Mouse (Mus musculus) midbrain, postnatal 0 days (tissue): ENCODE data around the gene Rbm28. TPM values are rescaled to one million over a fixed set of nuclear protein-coding genes. Genes with fewer than 3 reads are reported as not detected.

ENCODE experiments used
- ATAC-seq: fragments of 200-750 bp; cut with Nextera tagmentation; 2 replicates; pipeline ENCODE4 v1.8.0; 2017; ENCODE audit warnings: moderate number of reproducible peaks, mild to moderate bottlenecking, moderate TSS enrichment, moderate library complexity; ENCODE audit not compliant: low FRiP score
- DNase-seq: peaks from one replicate; pipeline ENCODE4 v3.0.0-alpha.2; 2015; ENCODE audit warnings: low spot score
- H3K27ac ChIP-seq: fragments of 300-500 bp; sonication (generic); 2 replicates; pipeline ENCODE4 v1.5.1; 2014; ENCODE audit warnings: low read depth, mild to moderate bottlenecking, low read length, mixed read lengths
- H3K27me3 ChIP-seq: fragments of 300-500 bp; sonication (generic); 2 replicates; pipeline ENCODE4 v1.6.1; 2014; ENCODE audit warnings: low read length, control low read depth, mixed read lengths; ENCODE audit not compliant: insufficient read depth
- H3K36me3 ChIP-seq: fragments of 300-500 bp; sonication (generic); 2 replicates; pipeline ENCODE4 v1.6.1; 2014; ENCODE audit warnings: low read length, control low read depth, mixed read lengths; ENCODE audit not compliant: insufficient read depth
- H3K4me1 ChIP-seq: fragments of 300-500 bp; sonication (generic); 2 replicates; pipeline ENCODE4 v1.6.1; 2014; ENCODE audit warnings: mild to moderate bottlenecking, control low read depth, antibody characterized with exemption, low read length, mixed read lengths; ENCODE audit not compliant: insufficient read depth
- H3K4me2 ChIP-seq: fragments of 300-500 bp; sonication (generic); 2 replicates; pipeline ENCODE4 v1.6.1; 2014; ENCODE audit warnings: low read depth, mild to moderate bottlenecking, low read length, mixed read lengths; ENCODE audit not compliant: poor library complexity, severe bottlenecking
- H3K4me3 ChIP-seq: fragments of 300-500 bp; sonication (generic); 2 replicates; pipeline ENCODE4 v1.5.1; 2014; ENCODE audit warnings: low read depth, mild to moderate bottlenecking, low read length, moderate library complexity
- H3K9ac ChIP-seq: fragments of 300-500 bp; sonication (generic); replicated peaks from 2 replicates; pipeline ENCODE4 v1.6.1; 2014; ENCODE audit warnings: mild to moderate bottlenecking, low read length, moderate library complexity, mixed read lengths; ENCODE audit not compliant: poor library complexity, severe bottlenecking
- H3K9me3 ChIP-seq: fragments of 300-500 bp; sonication (generic); 2 replicates; pipeline ENCODE4 v1.6.1; 2016; ENCODE audit warnings: low read length, control low read depth
- CTCF ChIP-seq: IDR thresholded peaks from 2 replicates; pipeline ENCODE4 v1.5.1; 2016; ENCODE audit warnings: antibody characterized with exemption, mild to moderate bottlenecking
- WGBS: fragments of 180-500 bp; shearing (Covaris S2); extraction: QIAGEN DNeasy Blood & Tissue Kit; methylation state at CpG from one replicate; pipeline ENCODE4 v1.1.7; 2014; 5-methylcytosine and 5-hydroxymethylcytosine counted together
- polyA plus RNA-seq: library from polyadenylated mRNA; unstranded; fragments of >200 nt; fragmentation: Nextera tagmentation; extraction: Ambion mirVana; gene quantifications from 2 replicates; pipeline ENCODE4 v1.2.1, GENCODE M21; 2015
- total RNA-seq: library from RNA; depleted of rRNA; stranded (reverse); fragments of >200 nt; gene quantifications from 2 replicates; pipeline ENCODE4 v1.2.3, GENCODE M21; 2014

Rbm28 gene
- total and polyA plus RNA-seq, 2 experiments from 2014 or later = 17.8 to 20.9 TPM

DNA sequence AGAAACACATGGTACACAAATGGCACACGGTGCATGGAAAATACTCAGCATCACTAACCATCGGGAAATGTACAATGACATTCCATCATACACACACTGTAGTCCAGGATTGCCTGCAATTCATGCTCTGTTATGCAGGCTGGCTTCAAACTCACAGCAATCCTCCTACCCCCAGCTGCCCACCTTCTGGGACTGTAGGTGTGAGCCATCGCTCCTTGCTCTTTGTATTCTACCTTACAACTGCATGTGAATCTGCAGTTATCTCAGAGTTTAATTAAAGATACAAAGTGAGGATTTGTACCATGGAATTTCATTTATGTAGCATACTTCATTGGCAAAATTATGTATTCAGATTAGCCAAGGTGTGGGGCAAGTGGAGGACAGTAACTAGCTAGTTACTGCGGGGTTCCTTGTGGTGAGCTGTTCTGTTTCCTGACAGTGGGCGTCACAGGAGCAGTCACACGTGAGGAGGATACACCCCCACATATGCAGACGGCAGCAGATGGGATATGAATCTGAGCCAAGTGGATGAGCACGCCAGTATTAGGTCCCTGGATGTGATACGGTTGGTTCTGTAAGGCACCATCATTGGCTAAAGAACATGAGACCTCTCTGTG, 63.5 kb downstream of the Rbm28 start:
- Histone ChIP-seq H3K9me3 (no peaks in the 10 kb centered on the region), H3K9ac (no peak overlapping the region), H3K4me3 (no peak overlapping the region), H3K4me2 (no peak overlapping the region), H3K27ac (no peak overlapping the region), H3K27me3 (no peaks in the 10 kb centered on the region), H3K4me1 (no peaks in the 10 kb centered on the region; the same call in 1 of the 2 replicates), H3K36me3 (no peaks in the 10 kb centered on the region)
- DNase-seq = peak; percentile 69
- no peak for ATAC-seq
- TF ChIP-seq CTCF = no peak
- 84% methylated on average over 9 of the region's 9 CpGs for WGBS

DNA sequence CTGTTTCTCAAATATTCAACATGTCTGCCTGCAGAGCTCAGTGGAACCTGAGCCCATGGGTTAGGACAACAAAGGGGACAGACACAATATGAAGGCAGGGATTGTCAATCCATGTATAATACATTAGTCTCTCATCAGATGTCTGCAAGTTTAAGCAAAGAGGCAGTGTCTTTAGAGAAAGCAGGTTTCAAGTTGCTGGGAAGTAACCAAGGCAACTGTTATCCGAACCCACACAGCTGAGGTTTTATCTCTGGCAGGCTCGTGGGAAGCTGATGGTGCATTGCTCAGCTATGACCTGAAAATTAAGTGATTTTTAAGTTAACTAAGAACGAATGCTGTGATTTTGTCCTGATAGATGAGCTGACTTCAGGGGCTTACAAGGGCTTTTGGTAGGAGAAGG, 64.4 kb downstream of the Rbm28 start:
- Histone ChIP-seq H3K9me3 (no peaks in the 10 kb centered on the region), H3K36me3 (no peaks in the 10 kb centered on the region), H3K27ac (no peak overlapping the region), H3K4me3 (no peak overlapping the region), H3K9ac (no peak overlapping the region), H3K4me2 (no peak overlapping the region), H3K4me1 (no peaks in the 10 kb centered on the region; the same call in 1 of the 2 replicates), H3K27me3 (no peaks in the 10 kb centered on the region)
- ATAC-seq (peak; percentile 41; the same call in 1 of the 2 replicates), DNase-seq (no peak)
- 15% methylated on average over 3 of the region's 3 CpGs for WGBS
- TF ChIP-seq CTCF = no peak

DNA sequence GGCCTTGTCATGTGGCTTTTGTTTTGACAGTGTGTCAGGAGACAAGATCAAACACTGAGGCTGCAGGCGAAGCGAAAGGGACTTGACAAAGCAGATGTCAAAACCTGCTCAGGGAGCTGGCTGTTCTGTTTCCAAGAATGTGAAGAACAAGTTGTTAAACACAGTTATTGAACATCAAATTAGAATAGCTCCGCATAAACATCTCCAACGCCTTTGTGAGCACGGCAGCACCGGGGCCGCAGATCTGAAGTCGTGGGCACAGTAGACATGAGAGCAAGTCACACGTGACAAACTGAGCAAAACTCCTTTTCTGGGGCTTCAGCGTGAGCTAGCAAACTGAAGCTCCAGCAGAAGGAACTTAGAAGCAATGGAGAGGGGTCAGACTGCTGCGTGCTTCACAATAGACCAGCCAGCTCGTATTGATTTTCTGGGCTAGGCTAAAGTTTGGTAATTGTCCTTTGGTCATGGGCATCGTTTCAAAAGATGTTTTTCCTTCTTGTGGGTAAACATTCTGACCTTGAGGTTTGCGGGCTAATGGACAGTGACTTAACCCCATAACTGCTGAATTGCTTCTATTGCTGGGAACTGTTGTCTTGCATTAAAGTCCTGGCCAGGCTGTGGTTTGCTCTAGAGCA, 65.2 kb downstream of the Rbm28 start:
- H3K4me2 ChIP-seq = no peak overlapping the region
- H3K9me3 ChIP-seq = no peaks in the 10 kb centered on the region
- no peak overlapping the region for H3K9ac ChIP-seq
- ATAC-seq (no peak), DNase-seq (no peak)
- 60% methylated on average over 14 of the region's 14 CpGs for WGBS
- no peak overlapping the region for H3K4me3 ChIP-seq
- H3K36me3 ChIP-seq = no peaks in the 10 kb centered on the region
- TF ChIP-seq CTCF = no peak
- no peaks in the 10 kb centered on the region for H3K27me3 ChIP-seq
- no peaks in the 10 kb centered on the region; the same call in 1 of the 2 replicates for H3K4me1 ChIP-seq
- H3K27ac ChIP-seq = no peak overlapping the region

DNA sequence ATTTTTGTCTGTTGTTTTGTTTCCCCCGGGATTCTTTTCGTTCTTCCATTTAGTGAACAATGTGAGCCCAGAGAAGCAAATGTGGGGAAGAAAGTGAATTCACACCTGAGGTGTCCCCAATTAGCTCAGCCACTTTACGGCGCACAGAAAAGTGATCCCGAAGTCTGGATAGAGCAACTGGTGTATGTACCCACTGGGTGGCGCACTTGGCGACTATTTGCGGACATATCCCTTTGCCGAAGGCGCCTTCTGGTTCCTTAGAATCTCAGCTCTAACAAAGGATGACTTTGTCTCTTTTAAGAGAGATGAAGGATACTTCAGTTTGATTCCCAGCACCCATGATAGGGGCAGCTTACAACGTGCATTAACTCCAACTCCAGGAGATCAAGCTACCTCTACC, 71.9 kb downstream of the Rbm28 start:
- DNase-seq (no peak), ATAC-seq (no peak)
- Histone ChIP-seq H3K27ac (no peak overlapping the region), H3K9ac (no peak overlapping the region), H3K36me3 (no peaks in the 10 kb centered on the region), H3K9me3 (no peaks in the 10 kb centered on the region), H3K4me3 (no peak overlapping the region), H3K27me3 (no peaks in the 10 kb centered on the region), H3K4me1 (0 out of 2 replicates have a peak, but pooled peaks cover 2% of the 10 kb centered on the region), H3K4me2 (no peak overlapping the region)
- WGBS = 64% methylated on average over 11 of the region's 11 CpGs
- TF ChIP-seq CTCF = 0 out of 2 replicates have a peak, but pooled peaks have one; percentile 11

DNA sequence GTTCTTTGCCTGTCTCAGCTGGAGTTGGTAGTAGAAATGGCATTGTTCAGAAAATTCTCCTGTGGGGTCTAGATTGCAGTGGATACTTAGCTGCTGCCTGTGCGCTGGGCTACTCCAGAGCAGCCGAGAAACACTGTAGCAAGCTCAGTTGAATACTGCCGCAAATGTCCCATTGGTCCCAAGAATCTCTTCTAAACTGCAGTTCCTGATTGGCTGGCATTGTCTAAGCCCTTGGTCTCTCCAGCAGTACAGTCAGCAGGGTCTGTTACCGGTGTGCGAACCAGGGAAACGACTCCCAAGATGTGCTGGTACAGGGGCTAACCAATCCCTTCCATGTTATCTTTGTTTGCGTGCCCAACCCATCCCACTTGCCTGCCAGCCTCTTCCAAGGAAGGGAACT, 72.6 kb downstream of the Rbm28 start:
- no peak overlapping the region for H3K9ac ChIP-seq
- no peaks in the 10 kb centered on the region for H3K9me3 ChIP-seq
- no peak for TF ChIP-seq CTCF
- 0 out of 2 replicates have a peak, but pooled peaks cover 2% of the 10 kb centered on the region for H3K4me1 ChIP-seq
- H3K36me3 ChIP-seq = no peaks in the 10 kb centered on the region
- WGBS = 84% methylated on average over 7 of the region's 7 CpGs
- no peak overlapping the region for H3K4me3 ChIP-seq
- ATAC-seq = no peak
- no peaks in the 10 kb centered on the region for H3K27me3 ChIP-seq
- no peak overlapping the region for H3K27ac ChIP-seq
- no peak for DNase-seq
- no peak overlapping the region for H3K4me2 ChIP-seq

DNA sequence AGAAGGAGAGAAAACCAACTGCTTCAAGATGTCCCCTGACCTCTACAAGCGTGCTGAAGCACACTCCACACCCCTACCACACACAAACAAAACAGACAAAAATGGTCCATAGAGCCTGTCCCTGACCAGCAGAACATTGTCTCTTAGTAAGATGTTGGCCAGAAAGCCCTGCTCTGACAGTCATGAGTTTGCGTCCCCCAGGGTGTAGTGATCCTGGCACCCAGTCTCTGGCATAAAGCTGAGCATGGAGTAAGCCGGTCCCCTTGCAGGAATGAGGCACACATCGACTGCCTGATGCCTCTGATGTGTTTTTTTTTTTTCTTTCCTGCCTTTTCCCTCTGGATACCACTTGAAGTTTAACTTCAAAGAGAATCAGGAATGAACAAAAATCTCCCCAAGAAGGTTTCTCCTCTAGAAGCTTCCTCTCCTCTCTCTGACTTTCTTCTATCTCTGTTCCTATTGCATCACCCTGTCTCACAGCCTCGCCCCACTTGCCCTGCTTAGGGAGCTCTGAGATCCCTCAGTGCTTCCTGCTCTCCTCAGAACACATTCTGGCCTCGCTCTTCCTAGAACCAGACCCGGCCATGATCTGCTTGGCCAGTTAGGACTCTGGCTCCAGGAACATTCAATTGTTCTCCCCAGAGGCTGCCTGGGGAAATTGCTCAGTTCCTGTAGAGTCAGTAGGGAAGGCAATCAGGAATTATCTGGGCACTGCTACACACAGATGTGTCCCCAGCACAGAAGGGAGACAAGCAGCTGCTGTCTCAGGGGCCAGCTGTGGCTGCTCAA, 76.7 kb downstream of the Rbm28 start:
- no peak overlapping the region for H3K9ac ChIP-seq
- H3K27me3 ChIP-seq = no peaks in the 10 kb centered on the region
- DNase-seq = no peak
- H3K4me3 ChIP-seq = no peak overlapping the region
- no peak overlapping the region for H3K27ac ChIP-seq
- H3K4me2 ChIP-seq = no peak overlapping the region
- no peaks in the 10 kb centered on the region for H3K9me3 ChIP-seq
- H3K36me3 ChIP-seq = no peaks in the 10 kb centered on the region
- no peak for TF ChIP-seq CTCF
- no peak for ATAC-seq
- 68% methylated on average over 7 of the region's 7 CpGs for WGBS
- 0 out of 2 replicates have a peak, but pooled peaks cover 2% of the 10 kb centered on the region for H3K4me1 ChIP-seq
